Mouse (Mus musculus): ENCODE measurements around the gene Lrrc66.

DNA sequence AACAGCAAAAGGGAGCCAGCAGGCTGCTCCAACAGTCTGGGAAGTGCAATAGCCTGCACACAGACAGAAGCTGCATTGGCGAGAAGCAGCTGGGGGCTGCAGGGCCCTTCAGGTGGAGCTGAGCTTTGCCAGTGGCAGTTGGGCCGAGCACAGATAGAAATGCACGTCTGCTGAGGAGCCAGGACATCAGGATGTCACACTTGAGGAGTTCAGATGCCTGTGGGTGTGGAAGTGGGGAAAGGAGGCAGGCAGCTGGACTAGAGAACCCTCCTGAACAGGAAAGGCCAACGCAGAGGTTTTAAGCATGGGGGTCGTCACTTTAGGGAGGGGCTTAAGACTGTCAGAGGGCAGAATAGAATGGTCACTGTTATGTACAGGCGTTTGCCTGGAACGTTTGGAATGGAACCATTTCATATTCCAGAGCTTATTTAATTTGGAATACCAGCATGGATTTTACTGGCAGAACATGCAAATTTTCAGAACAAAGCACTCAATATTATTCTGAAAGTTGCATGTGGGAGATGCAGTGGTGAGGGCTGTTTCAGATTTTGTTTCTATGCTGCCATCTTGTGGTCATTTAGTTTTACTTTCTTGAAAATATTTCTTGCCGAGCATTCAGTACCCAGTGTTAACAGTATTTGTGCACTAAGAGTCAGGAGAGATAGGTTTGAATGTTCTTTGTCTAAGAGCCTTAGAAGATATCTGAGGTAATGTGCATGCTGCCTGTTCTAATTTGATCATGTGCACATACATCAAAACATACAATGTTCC lies 5.2 kb upstream of the Lrrc66 start:
- TF ChIP-seq POLR2A (IDR thresholded peaks at IDR 0.05; ENCODE audit: low read depth, low read length) (no peak), CTCF (IDR thresholded peaks at IDR 0.05; ENCODE audit: extremely low read depth, insufficient read depth, insufficient read length, insufficient replicate concordance) (no peak)

All from spleen, adult 2 months (tissue).